Mouse (Mus musculus) kidney, adult 8-10 months (tissue): Measurements from ENCODE around the gene Abcb1b.
A peak's percentile ranks its signal among the peaks of the same experiment; 100 is the strongest.
"Not testable (repeated sequence)": the region's sequence is repeated elsewhere in the genome, so short reads cannot be mapped to it uniquely, and the experiment has no call there.

Experiments
- DNase-seq, 2 experiments: peaks; one replicate each; pipeline ENCODE4 v3.0.0; 2022

The Abcb1b gene

DNA sequence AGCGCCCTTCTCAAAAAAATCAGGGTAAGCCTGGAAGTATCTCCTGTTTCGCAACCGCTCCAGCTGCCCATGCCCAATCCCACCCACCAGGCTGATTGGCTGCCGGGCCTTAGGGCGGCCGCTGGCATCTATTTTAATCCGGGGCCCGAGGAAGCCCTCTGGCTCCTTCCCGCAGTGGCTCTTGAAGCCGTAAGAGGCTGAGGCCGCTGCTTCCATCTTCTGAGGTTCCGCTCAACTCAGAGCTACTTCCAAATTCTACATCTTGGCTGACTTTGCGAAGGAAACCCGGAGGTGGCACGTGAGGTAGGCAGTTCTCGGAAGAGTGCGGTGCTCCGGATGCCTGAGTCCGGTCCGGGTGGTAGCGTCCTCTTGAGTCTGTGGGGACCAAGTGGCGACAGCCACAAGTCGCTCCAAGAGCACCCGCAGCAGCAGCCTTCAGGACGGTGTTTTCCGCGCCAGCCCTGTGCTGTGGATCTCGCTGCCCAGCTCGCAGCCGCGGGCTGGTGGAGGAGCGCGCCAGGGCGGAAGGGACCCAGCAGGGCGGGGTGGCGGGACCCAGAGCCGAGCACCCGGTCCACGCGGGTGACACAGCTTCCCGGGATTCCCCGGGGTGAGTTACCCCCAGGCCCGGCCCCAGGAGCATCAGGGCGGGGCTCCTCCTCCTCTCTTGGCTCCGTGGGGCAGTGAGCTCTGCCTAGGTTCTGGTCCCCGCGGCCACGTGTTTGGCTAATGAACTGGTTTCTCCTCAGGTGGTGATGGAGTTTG is at the start of gene Abcb1b:
TSS of gene Abcb1b (plus strand) at position 161 of the 765 bp plus-strand sequence.
- peak; percentile 37 to 54 for DNase-seq

DNA sequence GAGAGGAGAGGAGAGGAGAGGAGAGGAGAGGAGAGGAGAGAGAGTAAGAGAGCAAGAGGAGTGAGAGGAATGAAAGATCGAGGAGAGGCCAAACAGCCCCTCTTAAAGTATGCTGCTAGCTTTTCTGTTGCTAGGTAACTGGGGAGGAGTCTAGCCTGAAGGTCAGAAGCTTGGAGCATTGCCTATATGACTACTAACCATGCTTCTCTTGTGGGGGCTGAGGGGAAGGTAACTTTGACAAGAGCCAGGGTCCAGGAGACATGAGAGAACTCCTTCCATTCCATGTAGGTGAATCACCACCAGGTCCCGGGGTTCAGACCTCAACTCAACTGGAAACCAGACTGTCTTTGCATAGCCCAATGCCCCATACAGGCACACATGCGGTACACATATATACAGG is 25.1 kb upstream of the Abcb1b start:
- DNase-seq, result no peak

DNA sequence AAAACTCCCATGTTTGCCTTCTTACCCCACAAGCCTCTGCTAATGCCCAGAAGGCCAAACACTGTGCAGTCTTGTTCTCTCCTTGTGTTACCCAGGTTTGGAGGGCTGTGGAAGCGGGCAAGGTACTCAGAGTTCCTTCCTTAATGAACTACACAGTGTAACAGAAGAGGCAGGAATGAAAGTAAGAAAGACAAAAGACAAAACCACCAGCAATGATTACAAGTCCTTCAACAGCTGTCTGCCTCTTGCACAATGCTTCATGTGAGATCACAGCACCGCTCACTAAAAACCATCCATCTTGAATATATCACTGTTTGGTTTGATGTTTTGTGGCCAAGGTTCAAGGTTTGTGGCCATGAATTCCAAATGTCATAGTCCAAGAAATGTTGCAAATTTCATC is 19.6 kb upstream of the Abcb1b start:
- DNase-seq, result no peak

DNA sequence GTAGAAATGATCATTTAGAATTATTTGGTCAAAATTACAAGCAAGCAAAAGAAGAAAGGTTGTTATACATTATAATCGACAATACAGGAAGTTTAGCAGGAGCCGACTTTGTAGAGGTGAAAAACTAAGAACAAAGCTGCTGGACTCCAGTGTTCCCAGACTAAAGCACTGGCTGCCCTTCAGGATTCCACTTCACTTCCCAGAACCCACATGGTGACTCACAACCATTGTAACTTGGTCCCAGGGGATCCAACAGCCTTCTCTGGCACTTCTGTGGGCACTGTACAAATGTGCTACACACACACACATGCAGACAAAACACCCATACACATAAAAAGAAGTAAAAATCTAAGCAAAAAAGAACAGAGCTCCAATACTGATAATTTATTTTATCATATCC is 19.2 kb upstream of the Abcb1b start:
- no peak for DNase-seq

DNA sequence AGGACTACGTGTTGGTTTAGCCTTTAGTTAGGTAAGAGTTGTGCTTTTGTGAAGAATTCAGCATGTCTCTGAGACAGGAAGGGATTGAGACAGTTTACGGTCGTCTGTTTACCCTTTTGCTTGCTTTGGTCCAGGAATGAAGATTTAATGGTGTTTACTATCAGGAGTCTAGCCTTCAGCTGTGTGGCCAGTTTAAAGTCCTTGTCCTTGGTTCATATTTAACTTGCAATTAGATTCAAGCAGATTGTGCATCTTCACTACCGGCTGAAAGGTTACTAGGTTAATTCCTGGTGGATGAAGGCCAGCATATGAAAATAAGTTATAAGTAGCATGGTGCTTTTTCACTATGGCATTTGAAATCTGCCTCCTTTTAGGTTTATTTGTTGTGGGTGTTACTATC is 5.7 kb upstream of the Abcb1b start:
- DNase-seq, result peak; percentile 35 to 73

DNA sequence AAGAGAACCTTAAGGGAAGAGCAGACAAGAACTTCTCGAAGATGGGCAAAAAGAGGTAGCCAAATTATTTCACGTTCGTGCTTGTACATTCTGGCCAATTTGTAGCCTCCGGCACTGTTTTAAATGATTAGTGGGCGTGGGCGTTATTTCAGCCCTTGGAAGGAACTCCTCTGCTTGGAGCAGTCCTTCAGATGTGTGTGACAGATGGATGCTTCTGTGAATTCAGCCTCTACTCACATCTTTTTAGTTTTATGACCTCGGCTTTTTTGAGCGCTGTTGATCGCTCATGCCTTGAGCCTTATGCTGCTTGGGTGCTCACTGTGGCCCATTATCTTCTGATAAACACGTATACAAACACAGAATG is 787 bp downstream of the Abcb1b start:
- no peak for DNase-seq

DNA sequence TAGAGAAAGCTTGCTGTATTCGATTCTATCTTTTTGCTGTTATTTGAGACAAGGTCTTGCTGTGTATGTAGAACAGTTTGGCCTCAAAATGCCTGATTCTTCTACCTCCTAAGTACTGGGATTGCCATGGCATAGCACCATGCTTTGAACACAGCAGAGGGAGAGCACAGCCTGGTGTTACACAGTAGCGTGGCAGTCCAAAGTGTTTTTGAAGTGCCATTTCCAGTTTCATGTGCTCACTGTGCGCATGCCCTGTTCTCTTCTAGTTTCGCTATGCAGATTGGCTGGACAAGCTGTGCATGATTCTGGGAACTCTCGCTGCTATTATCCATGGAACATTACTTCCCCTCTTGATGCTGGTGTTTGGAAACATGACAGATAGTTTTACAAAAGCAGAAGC is 7.8 kb downstream of the Abcb1b start:
- DNase-seq, result no peak

DNA sequence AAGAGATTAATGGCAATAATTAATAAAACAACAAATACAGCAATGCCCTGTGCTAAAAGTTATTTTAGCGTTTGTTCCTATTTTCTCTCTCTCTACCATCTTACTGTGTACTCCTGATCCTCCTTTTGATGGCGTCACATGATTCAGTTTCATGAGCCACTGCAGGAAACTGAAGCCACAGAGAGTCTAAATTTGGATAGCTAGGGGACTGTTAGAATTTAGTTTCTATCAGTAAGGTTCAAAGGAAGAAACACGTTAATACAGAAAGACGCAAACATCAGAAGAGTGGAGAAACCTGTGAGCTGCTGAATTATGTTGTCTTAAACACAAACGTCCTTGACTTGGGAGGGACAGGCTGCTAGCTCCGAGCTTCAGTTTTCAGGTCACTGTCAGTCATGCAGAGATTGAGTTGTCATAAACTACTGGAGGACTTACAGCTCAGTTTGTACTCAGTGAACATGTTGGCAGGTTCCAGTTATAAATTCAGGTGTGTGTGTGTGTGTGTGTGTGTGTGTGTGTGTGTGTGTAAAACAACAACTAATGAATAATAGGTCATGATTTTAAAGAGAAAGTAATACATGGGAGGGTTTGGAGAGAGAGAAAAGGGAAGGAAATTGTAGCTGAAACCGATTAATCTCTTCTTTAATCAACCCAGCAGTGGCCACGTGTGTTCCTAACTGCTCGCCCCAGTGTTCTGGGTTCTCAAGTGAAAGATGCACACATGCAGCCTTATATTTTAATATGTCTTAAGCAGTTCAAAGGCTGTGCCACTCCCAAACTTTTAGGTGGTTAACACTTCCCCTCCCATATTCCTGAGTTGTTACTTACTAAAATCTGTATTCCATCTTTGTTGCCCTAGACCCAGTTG is 9.4 kb downstream of the Abcb1b start:
- no peak for DNase-seq

DNA sequence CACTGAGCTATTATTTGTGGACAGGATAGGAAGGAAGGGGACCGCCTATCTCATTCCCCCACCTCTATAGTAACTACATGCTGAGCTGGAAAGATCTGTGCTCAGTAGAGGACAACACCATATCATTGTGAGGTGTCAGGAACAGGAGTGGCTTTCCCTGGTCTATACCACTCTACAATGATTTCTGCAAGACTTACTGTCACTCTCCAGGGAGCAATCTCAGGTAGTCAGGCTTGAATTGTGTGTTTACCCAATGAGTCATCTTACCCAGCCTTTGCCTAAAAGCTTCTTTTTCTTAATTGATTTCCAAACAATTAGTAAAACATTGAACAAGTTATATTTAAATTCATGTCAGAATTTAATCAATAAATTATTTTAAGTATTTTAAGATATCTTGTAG is 15.9 kb downstream of the Abcb1b start:
- DNase-seq, result no peak

DNA sequence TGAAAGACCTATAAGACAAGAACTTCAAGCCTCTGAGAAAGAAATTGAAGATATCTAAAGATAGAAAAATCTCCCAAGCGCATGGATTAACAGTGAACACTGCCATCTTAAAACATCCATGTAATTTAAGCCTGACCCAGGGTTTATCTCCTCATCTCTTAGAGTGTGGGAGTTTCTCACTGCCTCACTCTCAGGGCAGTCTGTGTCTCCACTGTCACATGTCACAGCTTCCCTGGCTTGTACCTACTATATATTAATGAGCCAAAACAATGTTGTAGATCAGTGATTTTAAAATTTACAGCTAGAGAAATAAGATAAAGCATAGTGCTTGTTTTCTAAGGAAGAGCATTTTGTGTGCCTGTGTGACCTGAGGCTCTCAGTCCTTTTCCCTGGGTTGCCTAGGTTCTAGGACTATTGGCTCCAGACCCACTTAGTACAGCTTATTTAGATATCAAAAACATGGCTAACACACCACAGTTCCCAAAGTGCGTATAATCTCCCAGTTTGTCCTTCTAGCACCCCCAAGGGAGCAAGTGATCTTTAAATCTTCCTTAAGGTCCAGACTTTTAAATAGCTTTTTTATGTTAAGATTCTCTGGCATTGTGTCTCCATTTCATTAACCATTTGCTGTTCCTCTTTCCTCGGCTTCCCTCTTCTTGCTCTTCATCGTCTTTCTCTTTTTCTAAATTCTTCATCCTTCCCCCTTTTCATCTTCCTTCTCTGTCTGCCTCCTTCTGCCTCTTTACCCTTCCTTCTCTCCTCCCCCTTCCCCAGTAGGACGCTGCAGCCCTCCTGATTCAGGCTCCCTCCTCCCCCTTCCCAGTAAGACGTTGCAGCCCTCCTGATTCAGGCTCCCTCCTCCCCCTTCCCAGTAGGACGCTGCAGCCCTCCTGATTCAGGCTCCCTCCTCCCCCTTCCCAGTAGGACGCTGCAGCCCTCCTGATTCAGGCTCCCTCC is 22.0 kb downstream of the Abcb1b start:
- no peak for DNase-seq

DNA sequence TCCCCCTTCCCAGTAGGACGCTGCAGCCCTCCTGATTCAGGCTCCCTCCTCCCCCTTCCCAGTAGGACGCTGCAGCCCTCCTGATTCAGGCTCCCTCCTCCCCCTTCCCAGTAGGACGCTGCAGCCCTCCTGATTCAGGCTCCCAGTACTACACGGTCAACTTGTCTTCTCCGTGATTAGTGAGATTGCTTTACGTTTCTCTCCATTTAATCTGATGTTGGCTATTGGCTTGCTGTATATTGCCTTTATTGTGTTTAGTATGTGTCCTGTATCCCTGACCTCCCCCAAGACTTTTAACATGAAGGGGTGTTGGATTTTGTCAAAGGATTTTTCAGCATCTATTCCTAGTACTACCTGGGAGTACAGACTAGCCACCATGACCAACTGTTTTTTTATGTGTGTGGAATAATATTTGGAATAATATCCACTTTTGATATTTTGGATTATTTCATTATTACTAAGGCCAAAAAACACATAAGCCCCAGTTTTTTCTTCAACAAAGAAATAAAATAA is 22.7 kb downstream of the Abcb1b start:
- DNase-seq, result not testable (repeated sequence)

DNA sequence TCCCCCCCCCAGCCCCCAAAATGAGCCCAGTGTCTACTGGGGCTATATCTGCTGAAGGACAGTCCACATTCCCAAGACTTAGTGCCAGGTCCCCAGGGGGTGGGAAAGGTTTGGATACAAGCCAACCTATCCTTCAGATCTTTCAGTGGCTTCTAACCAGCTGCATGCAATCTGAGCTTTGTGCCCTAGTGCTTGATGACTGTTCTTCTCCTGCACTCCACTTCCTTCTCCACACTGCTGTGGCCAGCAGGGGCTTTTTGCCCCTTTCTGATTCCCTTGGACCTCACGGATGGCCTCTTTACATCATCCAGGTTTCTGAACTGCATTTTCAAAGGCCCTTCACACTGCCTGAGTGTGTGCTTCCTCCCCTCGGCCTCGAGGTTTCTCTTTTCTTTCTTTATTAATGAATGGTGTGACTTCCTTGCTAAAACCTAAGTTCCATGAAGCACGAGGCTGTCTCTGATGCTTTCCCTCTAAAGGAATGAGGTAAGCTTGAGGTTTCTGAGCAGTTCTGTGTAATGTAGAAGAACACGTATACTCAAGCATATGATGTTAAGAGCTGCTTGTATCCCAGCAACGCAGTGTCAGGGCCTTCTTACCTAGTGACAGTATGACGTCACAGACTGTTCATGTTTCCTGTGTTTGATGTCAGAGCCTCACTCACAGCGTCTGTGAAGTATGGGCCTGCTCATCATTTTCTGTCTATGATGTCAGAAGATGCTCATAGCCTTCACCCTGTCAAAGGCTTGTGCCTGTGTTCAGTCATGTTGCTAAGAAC is 40.9 kb downstream of the Abcb1b start:
- no peak for DNase-seq

DNA sequence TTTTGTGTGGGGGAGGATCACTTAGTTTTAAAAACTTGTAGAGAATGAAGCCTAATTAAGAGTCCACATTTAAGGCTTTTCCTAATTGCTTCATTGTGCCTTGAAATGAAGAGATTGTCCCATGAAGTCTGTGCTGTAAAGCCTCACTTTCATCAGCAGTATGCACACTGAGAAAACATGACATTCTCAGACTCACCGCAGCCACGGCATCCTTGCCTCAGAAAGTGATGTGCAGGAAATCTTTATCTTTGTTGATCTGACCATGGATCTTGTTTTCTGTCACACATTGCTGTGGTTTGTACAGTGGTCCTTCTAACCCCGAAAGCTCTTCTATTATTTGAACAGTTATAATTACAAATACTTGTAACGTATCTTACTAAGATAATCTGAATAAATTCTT is 41.7 kb downstream of the Abcb1b start:
- DNase-seq, result no peak

DNA sequence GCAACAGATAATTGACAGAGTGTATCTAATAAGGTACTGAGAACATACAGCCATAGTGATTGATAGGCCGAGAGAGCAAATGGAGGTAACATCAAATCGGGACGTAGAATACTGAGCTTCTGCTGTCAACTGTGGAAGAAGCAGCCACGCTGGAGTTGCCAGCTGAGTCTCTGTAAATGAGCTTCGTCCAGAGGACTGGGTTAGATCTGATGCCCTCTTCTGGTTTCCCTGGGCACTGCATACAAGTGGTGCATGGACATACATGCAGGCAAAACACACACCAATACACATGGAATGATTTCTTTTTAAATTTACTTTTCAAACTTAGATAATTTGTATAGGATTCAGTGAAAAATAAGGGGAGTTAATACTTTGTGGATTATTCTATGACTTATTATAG is 42.9 kb downstream of the Abcb1b start:
- DNase-seq, result peak; percentile 42 to 80

DNA sequence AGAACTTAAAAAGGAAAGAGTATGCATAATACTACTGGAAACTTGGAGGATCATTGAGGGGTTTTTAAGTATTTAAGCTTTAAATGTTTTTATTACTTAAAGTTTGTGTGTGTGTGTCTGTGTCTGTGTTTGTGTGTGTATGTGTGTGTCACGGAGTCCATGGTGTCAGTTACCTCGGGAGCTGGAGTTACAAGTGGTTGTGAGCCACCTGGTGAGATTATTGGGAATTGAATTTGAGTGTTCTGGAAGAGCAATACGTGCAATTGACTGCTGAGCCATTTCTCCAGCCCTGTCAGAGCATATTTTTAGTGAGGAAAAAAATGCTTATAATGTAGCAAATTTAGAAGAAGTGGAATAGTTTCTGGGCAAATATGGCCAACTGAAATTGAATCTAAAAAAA is 44.9 kb downstream of the Abcb1b start:
- DNase-seq, result peak; percentile 2 to 3

DNA sequence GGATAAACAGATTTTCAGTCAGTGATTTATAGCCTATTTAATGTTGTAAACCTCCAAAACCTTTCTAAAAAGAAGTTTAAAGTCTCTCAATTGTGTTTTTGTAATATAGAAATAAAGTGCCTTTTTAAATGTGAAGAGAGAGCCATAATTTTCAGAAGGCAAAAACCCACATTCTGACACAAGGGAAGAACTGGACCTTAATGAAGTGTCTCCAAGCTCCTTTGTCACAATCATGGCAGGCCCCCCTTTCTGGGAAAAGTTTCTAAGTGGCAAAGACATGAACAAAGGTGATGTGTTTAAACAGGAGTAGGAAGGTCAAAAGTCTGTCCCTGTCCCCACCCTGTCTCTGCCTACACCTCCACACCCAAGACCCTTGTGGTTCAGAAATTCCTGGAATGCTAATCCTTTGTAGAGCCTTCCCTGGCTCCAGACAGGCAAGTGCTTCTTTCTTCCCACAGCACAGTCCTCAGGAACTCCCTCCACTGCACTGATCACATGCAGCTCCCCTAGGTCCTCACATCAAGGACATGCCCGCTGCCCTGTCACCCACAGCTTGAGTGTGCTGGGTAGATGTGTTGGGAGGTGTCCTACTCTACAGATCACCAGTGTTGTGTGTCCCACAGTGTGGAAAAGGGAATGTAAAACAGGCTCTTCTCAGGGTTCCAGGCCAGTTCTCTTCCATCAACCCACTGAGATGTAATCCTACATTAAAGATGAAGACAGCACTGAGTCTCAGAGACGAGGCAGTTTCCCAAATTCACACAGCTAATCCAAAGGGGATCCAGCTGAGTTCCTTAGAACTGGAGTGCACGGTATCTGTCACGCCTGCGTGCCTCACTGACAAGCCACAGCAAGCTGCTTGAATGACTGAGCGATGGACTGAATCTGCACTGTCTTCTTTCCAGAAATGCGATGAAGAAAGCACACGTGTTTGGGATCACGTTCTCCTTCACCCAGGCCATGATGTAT is 50.9 kb downstream of the Abcb1b start:
- DNase-seq, result not testable (repeated sequence)

DNA sequence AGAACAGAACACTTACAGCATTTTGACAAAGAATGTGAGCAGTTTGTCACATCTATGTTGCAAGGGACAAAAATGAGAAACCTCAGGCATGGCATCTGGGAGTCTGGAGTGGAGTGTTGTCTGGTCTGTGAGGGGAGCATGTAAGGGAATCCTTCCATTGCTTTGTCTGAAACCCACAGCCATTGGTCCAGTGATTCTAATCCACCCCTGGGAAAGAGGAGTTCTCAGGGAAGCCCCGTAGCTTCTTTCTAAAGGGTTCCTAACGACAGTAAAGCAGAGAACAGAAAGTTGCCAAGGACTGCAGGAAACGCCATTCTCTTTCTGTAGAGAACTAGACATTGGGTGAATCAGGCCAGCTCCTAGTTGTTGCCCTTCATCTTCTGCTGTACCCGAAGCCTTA is 52.9 kb downstream of the Abcb1b start:
- no peak for DNase-seq

DNA sequence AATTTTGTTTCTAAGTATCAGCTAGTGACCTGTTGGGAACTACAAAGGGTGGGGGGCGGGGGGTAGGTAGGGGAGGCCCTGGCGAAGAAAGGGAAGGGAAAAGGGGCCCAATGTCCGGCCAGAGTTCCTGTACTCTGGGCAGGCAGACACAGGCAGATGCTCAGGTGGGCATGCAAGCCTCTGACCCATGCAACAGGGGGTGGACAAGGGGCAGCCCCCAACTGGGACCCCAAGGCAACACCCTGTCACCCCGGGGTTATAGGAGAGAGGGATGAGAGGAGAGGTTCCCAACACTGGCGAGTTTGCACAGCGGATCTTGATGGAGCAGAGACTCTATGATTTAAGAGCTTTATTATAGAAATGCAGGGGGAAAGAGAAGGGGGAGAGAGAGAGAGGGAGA is 59.3 kb downstream of the Abcb1b start:
- DNase-seq, result no peak

DNA sequence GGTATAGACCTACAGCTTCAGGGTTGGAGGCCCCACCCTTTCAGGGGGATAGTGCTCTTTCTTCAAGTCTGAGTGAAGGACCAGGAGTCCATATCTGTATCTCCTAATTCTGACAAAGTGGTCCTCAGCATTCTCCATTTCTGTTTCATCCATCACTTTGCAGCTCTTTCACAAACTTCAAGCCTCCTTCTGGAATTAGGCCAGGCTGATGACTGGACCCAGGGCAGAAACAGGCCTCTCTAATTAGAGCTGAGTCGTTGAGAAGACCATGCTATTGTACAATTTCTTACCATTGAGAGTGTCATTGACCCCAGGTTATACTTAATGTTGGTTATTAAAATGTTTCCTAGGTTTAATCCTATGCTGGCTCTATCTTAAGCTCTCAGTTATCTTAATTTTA is 63.9 kb downstream of the Abcb1b start:
- no peak for DNase-seq

DNA sequence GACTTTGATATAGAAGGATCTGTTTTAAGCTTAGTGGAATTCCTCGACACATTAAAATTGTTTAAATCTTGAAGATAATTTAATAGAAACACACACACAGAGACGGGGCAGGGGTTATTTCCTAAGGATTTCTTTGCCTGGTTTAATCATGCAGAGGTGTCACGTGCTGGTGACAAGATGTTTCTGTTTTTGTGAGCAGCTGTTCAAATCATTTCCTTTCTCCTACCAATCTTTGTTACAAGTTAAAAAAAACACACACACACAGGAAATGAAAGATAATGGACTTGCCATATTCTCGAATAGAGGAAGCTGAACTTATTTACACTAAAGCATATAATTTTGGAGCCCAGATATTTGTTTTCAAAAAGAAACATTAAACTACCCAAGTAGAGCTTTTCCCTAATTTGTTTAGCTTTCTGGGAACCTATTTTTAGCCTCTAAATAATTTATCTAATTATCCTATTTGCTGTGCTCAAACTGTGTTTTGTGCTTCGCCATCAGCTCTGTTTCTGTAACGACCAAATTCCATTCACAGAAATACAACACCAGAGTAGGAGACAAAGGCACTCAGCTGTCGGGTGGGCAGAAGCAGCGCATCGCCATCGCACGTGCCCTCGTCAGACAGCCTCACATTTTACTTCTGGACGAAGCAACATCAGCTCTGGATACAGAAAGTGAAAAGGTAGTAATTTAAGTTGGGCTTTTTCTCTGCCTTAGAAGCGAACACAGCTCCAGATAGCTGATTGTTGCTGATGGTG is 65.8 kb downstream of the Abcb1b start:
- no peak for DNase-seq
